Mouse (Mus musculus): ENCODE results near the gene Plekha1. TPM values are rescaled to one million over a fixed set of nuclear protein-coding genes. Genes with fewer than 3 reads are reported as not detected.

Gene Plekha1
- polyA plus RNA-seq, 1 experiment from 2014 or later: 37.9 TPM

- Histone ChIP-seq H3K9me3 (no peaks in the 10 kb centered on the region), H3K27ac (no peak overlapping the region), H3K4me1 (replicated peaks) (no peaks in the 10 kb centered on the region), H3K36me3 (no peaks in the 10 kb centered on the region), H3K4me2 (no peak overlapping the region), H3K9ac (replicated peaks) (no peak overlapping the region), H3K4me3 (replicated peaks) (no peak overlapping the region), H3K27me3 (peaks cover 19% of the 10 kb centered on the region)
- no peak for ATAC-seq (ENCODE audit: insufficient number of reproducible peaks, insufficient read depth, low FRiP score, low TSS enrichment, low read depth)
- WGBS: 91% methylated on average over 9 of the region's 9 CpGs
These were observed 77.8 kb downstream of the Plekha1 start for GRCm38 (mm10) chr7:130943280-130943895.

- no peaks in the 10 kb centered on the region for H3K36me3 ChIP-seq
- no peak for ATAC-seq (ENCODE audit: insufficient number of reproducible peaks, insufficient read depth, low FRiP score, low TSS enrichment, low read depth)
- H3K9me3 ChIP-seq: no peaks in the 10 kb centered on the region
- H3K4me1 ChIP-seq (replicated peaks): peaks cover 6% of the 10 kb centered on the region; the same call in 1 of the 2 replicates
- 84% methylated on average over 11 of the region's 11 CpGs for WGBS
- H3K9ac ChIP-seq (replicated peaks): no peak overlapping the region
- no peak overlapping the region for H3K27ac ChIP-seq
- no peak overlapping the region for H3K4me3 ChIP-seq (replicated peaks)
- peaks cover 4% of the 10 kb centered on the region for H3K27me3 ChIP-seq
- H3K4me2 ChIP-seq: no peak overlapping the region
These were observed 79.4 kb downstream of the Plekha1 start for GRCm38 (mm10) chr7:130944766-130945475.

GRCm38 (mm10) chr7:130945730-130946129 lies 80.2 kb downstream of the Plekha1 start:
- Histone ChIP-seq H3K27ac (no peak overlapping the region), H3K36me3 (no peaks in the 10 kb centered on the region), H3K4me3 (replicated peaks) (no peak overlapping the region), H3K4me2 (no peak overlapping the region), H3K9ac (replicated peaks) (no peak overlapping the region), H3K27me3 (no peaks in the 10 kb centered on the region), H3K9me3 (no peaks in the 10 kb centered on the region), H3K4me1 (replicated peaks) (peaks cover 6% of the 10 kb centered on the region; the same call in 1 of the 2 replicates)
- no peak for ATAC-seq (ENCODE audit: insufficient number of reproducible peaks, insufficient read depth, low FRiP score, low TSS enrichment, low read depth)
- 87% methylated on average over 3 of the region's 3 CpGs for WGBS

GRCm38 (mm10) chr7:130946303-130946702 lies 80.7 kb downstream of the Plekha1 start:
- Histone ChIP-seq H3K36me3 (no peaks in the 10 kb centered on the region), H3K4me3 (replicated peaks) (no peak overlapping the region), H3K9me3 (no peaks in the 10 kb centered on the region), H3K9ac (replicated peaks) (no peak overlapping the region), H3K4me2 (no peak overlapping the region), H3K27ac (no peak overlapping the region), H3K4me1 (replicated peaks) (peaks cover 6% of the 10 kb centered on the region; the same call in 1 of the 2 replicates), H3K27me3 (no peaks in the 10 kb centered on the region)
- no peak for ATAC-seq (ENCODE audit: insufficient number of reproducible peaks, insufficient read depth, low FRiP score, low TSS enrichment, low read depth)
- WGBS: 82% methylated on average over 12 of the region's 12 CpGs

- H3K36me3 ChIP-seq: no peaks in the 10 kb centered on the region
- whole genome bisulfite sequencing: 53% methylated on average over 5 of the region's 5 CpGs
- no peaks in the 10 kb centered on the region for H3K9me3 ChIP-seq
- H3K4me2 ChIP-seq: no peak overlapping the region
- no peak overlapping the region for H3K9ac ChIP-seq (replicated peaks)
- no peaks in the 10 kb centered on the region for H3K27me3 ChIP-seq
- H3K27ac ChIP-seq: 0 out of 2 replicates have a peak overlapping the region, but pooled peaks have one; percentile 29
- no peak for ATAC-seq (ENCODE audit: insufficient number of reproducible peaks, insufficient read depth, low FRiP score, low TSS enrichment, low read depth)
- peaks cover 6% of the 10 kb centered on the region; the same call in 1 of the 2 replicates for H3K4me1 ChIP-seq (replicated peaks)
- H3K4me3 ChIP-seq (replicated peaks): no peak overlapping the region
These were observed 83.1 kb downstream of the Plekha1 start for GRCm38 (mm10) chr7:130948563-130949208.

GRCm38 (mm10) chr7:130949331-130949751 lies 83.8 kb downstream of the Plekha1 start:
- no peaks in the 10 kb centered on the region for H3K36me3 ChIP-seq
- peaks cover 6% of the 10 kb centered on the region; the same call in 1 of the 2 replicates for H3K4me1 ChIP-seq (replicated peaks)
- 37% methylated on average over 8 of the region's 8 CpGs for WGBS
- no peak overlapping the region for H3K9ac ChIP-seq (replicated peaks)
- no peak for ATAC-seq (ENCODE audit: insufficient number of reproducible peaks, insufficient read depth, low FRiP score, low TSS enrichment, low read depth)
- H3K9me3 ChIP-seq: no peaks in the 10 kb centered on the region
- no peak overlapping the region for H3K4me2 ChIP-seq
- H3K27me3 ChIP-seq: no peaks in the 10 kb centered on the region
- H3K27ac ChIP-seq: peak overlapping the region; percentile 17; the same call in 1 of the 2 replicates
- no peak overlapping the region for H3K4me3 ChIP-seq (replicated peaks)

- no peak overlapping the region for H3K4me3 ChIP-seq (replicated peaks)
- WGBS: 92% methylated on average over 7 of the region's 7 CpGs
- no peak for ATAC-seq (ENCODE audit: insufficient number of reproducible peaks, insufficient read depth, low FRiP score, low TSS enrichment, low read depth)
- no peaks in the 10 kb centered on the region for H3K36me3 ChIP-seq
- peaks cover 6% of the 10 kb centered on the region; the same call in 1 of the 2 replicates for H3K4me1 ChIP-seq (replicated peaks)
- no peak overlapping the region for H3K4me2 ChIP-seq
- H3K9me3 ChIP-seq: no peaks in the 10 kb centered on the region
- H3K27ac ChIP-seq: no peak overlapping the region
- no peak overlapping the region for H3K9ac ChIP-seq (replicated peaks)
- no peaks in the 10 kb centered on the region for H3K27me3 ChIP-seq
These were observed 84.9 kb downstream of the Plekha1 start for GRCm38 (mm10) chr7:130950482-130950881.

- 83% methylated on average over 5 of the region's 5 CpGs for WGBS
- H3K9ac ChIP-seq (replicated peaks): no peak overlapping the region
- no peaks in the 10 kb centered on the region for H3K36me3 ChIP-seq
- no peak overlapping the region for H3K4me2 ChIP-seq
- H3K27ac ChIP-seq: no peak overlapping the region
- H3K27me3 ChIP-seq: no peaks in the 10 kb centered on the region
- H3K4me3 ChIP-seq (replicated peaks): no peak overlapping the region
- no peaks in the 10 kb centered on the region for H3K9me3 ChIP-seq
- H3K4me1 ChIP-seq (replicated peaks): peaks cover 6% of the 10 kb centered on the region; the same call in 1 of the 2 replicates
- no peak for ATAC-seq (ENCODE audit: insufficient number of reproducible peaks, insufficient read depth, low FRiP score, low TSS enrichment, low read depth)
These were observed 85.4 kb downstream of the Plekha1 start for GRCm38 (mm10) chr7:130951004-130951403.

- no peaks in the 10 kb centered on the region for H3K27me3 ChIP-seq
- no peaks in the 10 kb centered on the region for H3K9me3 ChIP-seq
- H3K4me3 ChIP-seq (replicated peaks): no peak overlapping the region
- H3K9ac ChIP-seq (replicated peaks): no peak overlapping the region
- H3K27ac ChIP-seq: no peak overlapping the region
- H3K4me2 ChIP-seq: no peak overlapping the region
- no peak for ATAC-seq (ENCODE audit: insufficient number of reproducible peaks, insufficient read depth, low FRiP score, low TSS enrichment, low read depth)
- H3K4me1 ChIP-seq (replicated peaks): peaks cover 6% of the 10 kb centered on the region; the same call in 1 of the 2 replicates
- H3K36me3 ChIP-seq: no peaks in the 10 kb centered on the region
- WGBS: 90% methylated on average over 10 of the region's 10 CpGs
These were observed 87.8 kb downstream of the Plekha1 start for GRCm38 (mm10) chr7:130953376-130953775.

- 82% methylated on average over 10 of the region's 10 CpGs for WGBS
- Histone ChIP-seq H3K27ac (no peak overlapping the region), H3K4me2 (no peak overlapping the region), H3K27me3 (no peaks in the 10 kb centered on the region), H3K36me3 (no peaks in the 10 kb centered on the region), H3K4me1 (replicated peaks) (peaks cover 4% of the 10 kb centered on the region; the same call in 1 of the 2 replicates), H3K9ac (replicated peaks) (no peak overlapping the region), H3K4me3 (replicated peaks) (no peak overlapping the region), H3K9me3 (no peaks in the 10 kb centered on the region)
- no peak for ATAC-seq (ENCODE audit: insufficient number of reproducible peaks, insufficient read depth, low FRiP score, low TSS enrichment, low read depth)
These were observed 88.6 kb downstream of the Plekha1 start for GRCm38 (mm10) chr7:130954177-130954601.

- Histone ChIP-seq H3K9ac (replicated peaks) (no peak overlapping the region), H3K9me3 (no peaks in the 10 kb centered on the region), H3K36me3 (no peaks in the 10 kb centered on the region), H3K27ac (no peak overlapping the region), H3K27me3 (no peaks in the 10 kb centered on the region), H3K4me2 (no peak overlapping the region), H3K4me1 (replicated peaks) (peaks cover 9% of the 10 kb centered on the region), H3K4me3 (replicated peaks) (no peak overlapping the region)
- WGBS: 64% methylated on average over 7 of the region's 7 CpGs
- no peak for ATAC-seq (ENCODE audit: insufficient number of reproducible peaks, insufficient read depth, low FRiP score, low TSS enrichment, low read depth)
These were observed 93.0 kb downstream of the Plekha1 start for GRCm38 (mm10) chr7:130958551-130958950.
